Mouse (Mus musculus) left cerebral cortex, adult 2 months (tissue): Measurements from ENCODE around the gene Iba57. TPM values are rescaled to one million over a fixed set of nuclear protein-coding genes. Genes with fewer than 3 reads are reported as not detected.

Experiments
- DNase-seq, 2 experiments: peaks; one replicate each; pipeline ENCODE4 v3.0.0; 2021 to 2022; ENCODE audit warnings: low spot score in 2 of 2, mixed read lengths in 1 of 2; ENCODE audit errors: extremely low spot score in 1 of 2
- H3K27ac ChIP-seq: fragments of 200-600 bp; 2 replicates; pipeline ENCODE4 v1.8.1; 2022
- H3K4me3 ChIP-seq: fragments of 200-600 bp; 2 replicates; pipeline ENCODE4 v1.8.1; 2022
- CTCF ChIP-seq: fragments of 200-600 bp; IDR thresholded peaks from 2 replicates; pipeline ENCODE4 v1.8.1; 2022; ENCODE audit warnings: antibody characterized with exemption, mild to moderate bottlenecking, moderate library complexity
- intact Hi-C: fragments of 180-260 bp; cut with DNase I; formaldehyde crosslinking; loops from one replicate; pipeline ENCODE4 v1.15.1; 2025
- total RNA-seq, 2 experiments: library from RNA; stranded (reverse); gene quantifications; 2 replicates each; pipeline ENCODE4 v1.2.3; 2021

Iba57 gene
- total RNA-seq, 2 experiments from 2014 or later = 7.4 to 7.8 TPM

GRCm38 (mm10) chr11:59141772-59142370, 21.7 kb downstream of the Iba57 start:
- intact Hi-C loops = no loop called here
- no peak overlapping the region for H3K4me3 ChIP-seq
- TF ChIP-seq CTCF = no peak
- DNase-seq = no peak
- H3K27ac ChIP-seq = no peak overlapping the region

GRCm38 (mm10) chr11:59138537-59139486, 24.7 kb downstream of the Iba57 start:
- Histone ChIP-seq H3K4me3 (no peak overlapping the region), H3K27ac (no peak overlapping the region)
- DNase-seq = no peak
- intact Hi-C loops = no loop called here
- no peak for TF ChIP-seq CTCF

- intact Hi-C loops = no loop called here
- Histone ChIP-seq H3K4me3 (no peak overlapping the region), H3K27ac (no peak overlapping the region)
- DNase-seq = no peak
- TF ChIP-seq CTCF = no peak
These were observed 26.4 kb downstream of the Iba57 start for GRCm38 (mm10) chr11:59136994-59137706.

- TF ChIP-seq CTCF = no peak
- intact Hi-C loops = no loop called here
- Histone ChIP-seq H3K4me3 (peak within 1 kb of the TSS; percentile 4; the same call in 1 of the 2 replicates), H3K27ac (no peak within 1 kb of the TSS)
- no peak for DNase-seq
These were observed 27.6 kb downstream of the Iba57 start, which contains the start of gene Obscn for GRCm38 (mm10) chr11:59135904-59136452. TSS of gene Obscn (minus strand) at chr11:59136402.

- H3K4me3 ChIP-seq = peak overlapping the region; percentile 4; the same call in 1 of the 2 replicates
These were observed 28.3 kb downstream of the Iba57 start for GRCm38 (mm10) chr11:59135051-59135820.

GRCm38 (mm10) chr11:59134373-59134997, 29.1 kb downstream of the Iba57 start:
- Histone ChIP-seq H3K4me3 (no peak overlapping the region), H3K27ac (no peak overlapping the region)
- intact Hi-C loops = no loop called here
- no peak for DNase-seq
- no peak for TF ChIP-seq CTCF

More at GRCm38 (mm10) chr11:59135051-59135820, 28.3 kb downstream of the Iba57 start:
- no peak for DNase-seq
- intact Hi-C loops = no loop called here
- no peak overlapping the region for H3K27ac ChIP-seq
- TF ChIP-seq CTCF = no peak

GRCm38 (mm10) chr11:59132065-59132464, 31.5 kb downstream of the Iba57 start:
- intact Hi-C loops = no loop called here
- Histone ChIP-seq H3K27ac (no peak overlapping the region), H3K4me3 (no peak overlapping the region)
- no peak for TF ChIP-seq CTCF
- DNase-seq = no peak

GRCm38 (mm10) chr11:59131348-59131919, 32.1 kb downstream of the Iba57 start:
- DNase-seq = no peak
- H3K4me3 ChIP-seq = no peak overlapping the region
- TF ChIP-seq CTCF = no peak
- H3K27ac ChIP-seq = no peak overlapping the region
- intact Hi-C loops = no loop called here

- intact Hi-C loops = no loop called here
- Histone ChIP-seq H3K4me3 (no peak overlapping the region), H3K27ac (no peak overlapping the region)
- no peak for DNase-seq
- TF ChIP-seq CTCF = no peak
These were observed 32.8 kb downstream of the Iba57 start for GRCm38 (mm10) chr11:59130782-59131181.

GRCm38 (mm10) chr11:59105945-59106344, 57.6 kb downstream of the Iba57 start:
- intact Hi-C loops = no loop called here
- DNase-seq = no peak
- Histone ChIP-seq H3K4me3 (no peak overlapping the region), H3K27ac (no peak overlapping the region)
- TF ChIP-seq CTCF = no peak

Other genes with a start within 250 kb of the Iba57 start
- not detected for gene Btnl10, start 245.8 kb downstream of the Iba57 start, total RNA-seq
- 100 to 1,000 TPM; 445 to 469 TPM for gene Rnf187, start 224.8 kb downstream of the Iba57 start, total RNA-seq
- gene Hist3h2ba, start 214.8 kb downstream of the Iba57 start, total RNA-seq = 10 to 100 TPM; 88.5 to 98.9 TPM
- gene Hist3h2a, start 209.1 kb downstream of the Iba57 start, total RNA-seq = 10 to 100 TPM; 55.5 to 59.1 TPM
- 1 to 10 TPM; 4.8 to 4.9 TPM for gene Trim17, start 209.1 kb downstream of the Iba57 start, total RNA-seq
- gene Trim11, start 185.6 kb downstream of the Iba57 start, total RNA-seq = 10 to 100 TPM; 25.6 to 26.1 TPM
- 1 to 10 TPM; 1.5 to 1.9 TPM for gene Obscn, start 27.3 kb downstream of the Iba57 start, total RNA-seq
- gene Gjc2, start 19.5 kb upstream of the Iba57 start, total RNA-seq = 1 to 10 TPM; 7.4 to 8.0 TPM
- 100 to 1,000 TPM; 135 TPM for gene Guk1, start 28.5 kb upstream of the Iba57 start, total RNA-seq
- 10 to 100 TPM; 33.8 to 33.9 TPM for gene Mrpl55, start 38.7 kb upstream of the Iba57 start, total RNA-seq
- 10 to 100 TPM; 21.0 to 23.6 TPM for gene 2310033P09Rik, start 44.6 kb upstream of the Iba57 start, total RNA-seq
- gene Arf1, start 64.5 kb upstream of the Iba57 start, total RNA-seq = 100 to 1,000 TPM; 409 to 423 TPM
- not detected for gene Wnt3a, start 127.0 kb upstream of the Iba57 start, total RNA-seq
- 10 to 100 TPM; 12.2 to 19.7 TPM for gene Wnt9a, start 143.2 kb upstream of the Iba57 start, total RNA-seq
- not detected for gene Prss38, start 211.9 kb upstream of the Iba57 start, total RNA-seq